Mouse (Mus musculus): ENCODE results near the gene Cpped1. TPM values are rescaled to one million over a fixed set of nuclear protein-coding genes. Genes with fewer than 3 reads are reported as not detected.

Gene Cpped1
- 32.2 and 33.5 TPM in 2 replicates for polyA plus RNA-seq (2015; fragmentation: Nextera tagmentation; extraction: Ambion mirVana)

- Histone ChIP-seq H3K4me3 (ENCODE audit: low read length) (peak within 1 kb of the TSS; percentile 60), H3K9me3 (ENCODE audit: low read length) (no peaks in the 10 kb centered on the region), H3K4me2 (replicated peaks; ENCODE audit: low read depth, low read length) (peak within 1 kb of the TSS; percentile 63), H3K27me3 (ENCODE audit: insufficient read depth, low read length) (no peaks in the 10 kb centered on the region), H3K36me3 (ENCODE audit: insufficient read depth, low read length) (no peaks in the 10 kb centered on the region), H3K27ac (ENCODE audit: low read length) (peak within 1 kb of the TSS; percentile 83), H3K4me1 (ENCODE audit: insufficient read depth, low read length) (peaks cover 10% of the 10 kb centered on the region), H3K9ac (replicated peaks; ENCODE audit: low read length) (peak within 1 kb of the TSS; percentile 85)
- peak; percentile 99 for ATAC-seq (ENCODE audit: low FRiP score, low TSS enrichment)
- under 1% methylated on average over 30 of the region's 32 CpGs for WGBS
These were observed at the start of gene Cpped1 for GRCm38 (mm10) chr16:11909035-11909591. Cpped1 (minus strand) TSS chr16:11909445.

GRCm38 (mm10) chr16:11940477-11940876, 31.2 kb upstream of the Cpped1 start:
- no peak for ATAC-seq (ENCODE audit: low FRiP score, low TSS enrichment)
- Histone ChIP-seq H3K36me3 (ENCODE audit: insufficient read depth, low read length) (no peaks in the 10 kb centered on the region), H3K9ac (replicated peaks; ENCODE audit: low read length) (no peak overlapping the region), H3K27ac (ENCODE audit: low read length) (no peak overlapping the region), H3K4me2 (replicated peaks; ENCODE audit: low read depth, low read length) (no peak overlapping the region), H3K9me3 (ENCODE audit: low read length) (no peaks in the 10 kb centered on the region), H3K4me3 (ENCODE audit: low read length) (no peak overlapping the region), H3K27me3 (ENCODE audit: insufficient read depth, low read length) (no peaks in the 10 kb centered on the region), H3K4me1 (ENCODE audit: insufficient read depth, low read length) (no peaks in the 10 kb centered on the region)

- H3K4me3 ChIP-seq (ENCODE audit: low read length): no peak overlapping the region
- H3K9ac ChIP-seq (replicated peaks; ENCODE audit: low read length): no peak overlapping the region
- H3K27ac ChIP-seq (ENCODE audit: low read length): no peak overlapping the region
- peaks cover 10% of the 10 kb centered on the region for H3K4me1 ChIP-seq (ENCODE audit: insufficient read depth, low read length)
- no peak for ATAC-seq (ENCODE audit: low FRiP score, low TSS enrichment)
- H3K27me3 ChIP-seq (ENCODE audit: insufficient read depth, low read length): no peaks in the 10 kb centered on the region
- no peaks in the 10 kb centered on the region for H3K36me3 ChIP-seq (ENCODE audit: insufficient read depth, low read length)
- no peak overlapping the region for H3K4me2 ChIP-seq (replicated peaks; ENCODE audit: low read depth, low read length)
- no peaks in the 10 kb centered on the region for H3K9me3 ChIP-seq (ENCODE audit: low read length)
- WGBS: 88% methylated on average over 3 of the region's 3 CpGs
These were observed 1.6 kb upstream of the Cpped1 start for GRCm38 (mm10) chr16:11910801-11911200.

DNA sequence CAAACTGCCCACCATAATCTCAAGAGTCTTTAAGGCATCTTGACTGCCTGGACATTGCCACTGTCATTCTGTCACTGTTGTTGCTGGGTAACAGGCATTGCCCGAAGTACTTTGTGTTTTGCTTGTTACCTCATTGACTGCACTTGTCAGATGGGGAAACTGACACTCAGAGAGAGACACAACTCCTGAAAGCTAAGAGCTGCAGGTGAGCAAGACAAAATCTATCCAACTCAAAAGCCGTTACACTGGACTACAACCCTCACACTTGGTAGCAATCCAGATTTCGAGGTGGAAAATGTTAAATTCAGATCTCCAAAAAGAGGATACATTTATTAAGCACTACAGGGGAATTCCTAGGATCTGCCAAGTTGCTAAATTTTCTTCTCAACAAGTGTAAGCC, 572 bp upstream of the Cpped1 start:
- H3K9ac ChIP-seq (replicated peaks; ENCODE audit: low read length): no peak overlapping the region
- 79% methylated on average over 3 of the region's 3 CpGs for WGBS
- peaks cover 10% of the 10 kb centered on the region for H3K4me1 ChIP-seq (ENCODE audit: insufficient read depth, low read length)
- H3K27me3 ChIP-seq (ENCODE audit: insufficient read depth, low read length): no peaks in the 10 kb centered on the region
- no peaks in the 10 kb centered on the region for H3K36me3 ChIP-seq (ENCODE audit: insufficient read depth, low read length)
- peak overlapping the region; percentile 63; the same call in 1 of the 2 replicates for H3K4me2 ChIP-seq (replicated peaks; ENCODE audit: low read depth, low read length)
- no peak for ATAC-seq (ENCODE audit: low FRiP score, low TSS enrichment)
- no peak overlapping the region; the same call in 1 of the 2 replicates for H3K4me3 ChIP-seq (ENCODE audit: low read length)
- H3K9me3 ChIP-seq (ENCODE audit: low read length): no peaks in the 10 kb centered on the region
- H3K27ac ChIP-seq (ENCODE audit: low read length): no peak overlapping the region

DNA sequence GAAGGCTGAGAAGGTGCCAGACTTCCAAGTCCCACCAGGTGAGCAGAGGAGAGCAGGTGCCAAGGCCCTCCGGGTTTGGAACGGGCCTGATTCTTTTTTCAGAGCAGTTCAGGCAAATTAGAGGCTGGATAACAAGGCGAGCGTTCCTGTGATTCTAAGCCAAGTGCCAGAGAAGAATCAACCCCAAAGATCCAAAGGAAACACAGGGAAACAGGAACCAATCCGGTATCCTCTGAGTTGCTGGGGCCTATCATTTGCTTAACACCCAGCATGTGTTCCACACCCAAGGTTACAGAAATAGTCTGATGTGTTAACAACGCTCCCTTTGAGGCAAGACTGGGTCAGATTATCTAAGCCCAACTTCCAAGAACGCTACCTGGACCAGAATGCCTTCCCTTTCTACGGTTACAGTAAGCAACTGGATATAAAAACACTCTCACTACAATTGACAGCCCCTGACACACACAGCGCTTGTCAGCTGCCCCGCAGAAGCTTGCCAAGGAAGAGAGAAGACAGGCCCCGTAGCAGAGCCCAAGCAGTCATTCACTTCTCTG, 707 bp downstream of the Cpped1 start:
- ATAC-seq (ENCODE audit: low FRiP score, low TSS enrichment): peak; percentile 55
- peak overlapping the region; percentile 83 for H3K27ac ChIP-seq (ENCODE audit: low read length)
- WGBS: 24% methylated on average over 11 of the region's 11 CpGs

GRCm38 (mm10) chr16:11907816-11908215, 1.4 kb downstream of the Cpped1 start:
- no peaks in the 10 kb centered on the region for H3K36me3 ChIP-seq (ENCODE audit: insufficient read depth, low read length)
- no peak for ATAC-seq (ENCODE audit: low FRiP score, low TSS enrichment)
- peak overlapping the region; percentile 63 for H3K4me2 ChIP-seq (replicated peaks; ENCODE audit: low read depth, low read length)
- peaks cover 10% of the 10 kb centered on the region for H3K4me1 ChIP-seq (ENCODE audit: insufficient read depth, low read length)
- WGBS: 79% methylated on average over 4 of the region's 4 CpGs
- no peaks in the 10 kb centered on the region for H3K9me3 ChIP-seq (ENCODE audit: low read length)
- no peak overlapping the region for H3K27ac ChIP-seq (ENCODE audit: low read length)
- peak overlapping the region; percentile 85 for H3K9ac ChIP-seq (replicated peaks; ENCODE audit: low read length)
- no peaks in the 10 kb centered on the region for H3K27me3 ChIP-seq (ENCODE audit: insufficient read depth, low read length)
- H3K4me3 ChIP-seq (ENCODE audit: low read length): peak overlapping the region; percentile 60

More for the DNA sequence above, 707 bp downstream of the Cpped1 start:
- Histone ChIP-seq H3K4me3 (ENCODE audit: low read length) (peak overlapping the region; percentile 60), H3K27me3 (ENCODE audit: insufficient read depth, low read length) (no peaks in the 10 kb centered on the region), H3K4me2 (replicated peaks; ENCODE audit: low read depth, low read length) (peak overlapping the region; percentile 63), H3K9me3 (ENCODE audit: low read length) (no peaks in the 10 kb centered on the region), H3K36me3 (ENCODE audit: insufficient read depth, low read length) (no peaks in the 10 kb centered on the region), H3K4me1 (ENCODE audit: insufficient read depth, low read length) (peaks cover 10% of the 10 kb centered on the region), H3K9ac (replicated peaks; ENCODE audit: low read length) (peak overlapping the region; percentile 85)

DNA sequence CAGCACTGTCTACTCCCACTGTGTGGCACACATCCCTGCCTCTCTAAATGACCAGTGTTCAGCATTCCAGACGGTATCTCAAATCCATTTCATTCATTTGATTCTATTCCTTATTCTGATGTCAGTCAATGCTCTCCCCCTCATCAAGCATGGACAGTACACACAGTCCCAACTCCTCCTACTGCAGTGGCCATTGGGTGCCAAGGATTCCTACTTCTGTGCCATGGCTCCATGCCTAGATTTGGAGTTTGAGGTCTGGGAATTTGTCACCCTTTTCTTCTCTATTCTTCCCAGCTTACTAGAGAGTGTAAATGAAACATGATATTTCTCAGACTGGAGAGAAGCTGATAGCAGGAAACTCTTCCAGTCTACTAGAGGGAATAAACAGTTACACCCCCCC, 2.3 kb downstream of the Cpped1 start:
- Histone ChIP-seq H3K36me3 (ENCODE audit: insufficient read depth, low read length) (no peaks in the 10 kb centered on the region), H3K4me1 (ENCODE audit: insufficient read depth, low read length) (peaks cover 10% of the 10 kb centered on the region), H3K27me3 (ENCODE audit: insufficient read depth, low read length) (no peaks in the 10 kb centered on the region), H3K4me2 (replicated peaks; ENCODE audit: low read depth, low read length) (no peak overlapping the region), H3K9me3 (ENCODE audit: low read length) (no peaks in the 10 kb centered on the region), H3K4me3 (ENCODE audit: low read length) (no peak overlapping the region), H3K9ac (replicated peaks; ENCODE audit: low read length) (no peak overlapping the region), H3K27ac (ENCODE audit: low read length) (no peak overlapping the region)
- 87% methylated on average over 1 of the region's 1 CpGs for WGBS
- ATAC-seq (ENCODE audit: low FRiP score, low TSS enrichment): no peak

GRCm38 (mm10) chr16:11905216-11905615, 4.0 kb downstream of the Cpped1 start:
- Histone ChIP-seq H3K36me3 (ENCODE audit: insufficient read depth, low read length) (no peaks in the 10 kb centered on the region), H3K9ac (replicated peaks; ENCODE audit: low read length) (no peak overlapping the region), H3K4me2 (replicated peaks; ENCODE audit: low read depth, low read length) (no peak overlapping the region), H3K9me3 (ENCODE audit: low read length) (no peaks in the 10 kb centered on the region), H3K27ac (ENCODE audit: low read length) (no peak overlapping the region), H3K4me3 (ENCODE audit: low read length) (no peak overlapping the region), H3K27me3 (ENCODE audit: insufficient read depth, low read length) (no peaks in the 10 kb centered on the region), H3K4me1 (ENCODE audit: insufficient read depth, low read length) (peaks cover 10% of the 10 kb centered on the region)
- no peak for ATAC-seq (ENCODE audit: low FRiP score, low TSS enrichment)
- WGBS: 91% methylated on average over 4 of the region's 4 CpGs

GRCm38 (mm10) chr16:11902007-11902406, 7.2 kb downstream of the Cpped1 start:
- no peaks in the 10 kb centered on the region for H3K9me3 ChIP-seq (ENCODE audit: low read length)
- no peaks in the 10 kb centered on the region for H3K27me3 ChIP-seq (ENCODE audit: insufficient read depth, low read length)
- no peak overlapping the region for H3K4me2 ChIP-seq (replicated peaks; ENCODE audit: low read depth, low read length)
- no peak overlapping the region for H3K4me3 ChIP-seq (ENCODE audit: low read length)
- 88% methylated on average over 7 of the region's 7 CpGs for WGBS
- H3K27ac ChIP-seq (ENCODE audit: low read length): no peak overlapping the region
- no peaks in the 10 kb centered on the region for H3K4me1 ChIP-seq (ENCODE audit: insufficient read depth, low read length)
- no peak for ATAC-seq (ENCODE audit: low FRiP score, low TSS enrichment)
- no peak overlapping the region for H3K9ac ChIP-seq (replicated peaks; ENCODE audit: low read length)
- H3K36me3 ChIP-seq (ENCODE audit: insufficient read depth, low read length): no peaks in the 10 kb centered on the region

DNA sequence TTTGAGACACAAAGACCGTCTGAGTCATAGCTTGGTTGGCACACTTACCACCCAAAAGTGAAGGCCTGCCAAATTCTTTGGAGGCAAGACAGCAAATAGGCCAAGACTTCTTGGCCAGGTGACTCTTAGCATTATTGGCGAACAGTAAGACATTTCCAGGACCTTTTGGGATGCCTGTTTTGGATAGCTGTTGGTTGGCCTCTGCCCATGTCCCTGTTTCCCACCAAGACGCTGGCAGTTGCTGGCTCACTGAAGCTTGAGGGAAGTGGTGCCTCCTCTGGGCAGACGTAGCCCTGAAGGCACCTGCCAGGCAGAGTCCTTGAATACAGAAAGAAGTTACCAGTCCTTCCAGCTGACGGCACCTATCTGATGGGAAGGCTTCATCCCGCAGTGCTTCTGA, 8.9 kb downstream of the Cpped1 start:
- H3K27ac ChIP-seq (ENCODE audit: low read length): no peak overlapping the region
- H3K9me3 ChIP-seq (ENCODE audit: low read length): no peaks in the 10 kb centered on the region
- WGBS: 87% methylated on average over 6 of the region's 6 CpGs
- H3K4me3 ChIP-seq (ENCODE audit: low read length): no peak overlapping the region
- no peak for ATAC-seq (ENCODE audit: low FRiP score, low TSS enrichment)
- H3K36me3 ChIP-seq (ENCODE audit: insufficient read depth, low read length): no peaks in the 10 kb centered on the region
- H3K4me2 ChIP-seq (replicated peaks; ENCODE audit: low read depth, low read length): no peak overlapping the region
- H3K4me1 ChIP-seq (ENCODE audit: insufficient read depth, low read length): no peaks in the 10 kb centered on the region
- no peaks in the 10 kb centered on the region for H3K27me3 ChIP-seq (ENCODE audit: insufficient read depth, low read length)
- no peak overlapping the region for H3K9ac ChIP-seq (replicated peaks; ENCODE audit: low read length)
